Comparison of ENCODE assay signal across 19 mouse cellular contexts in the genomic region with DNA sequence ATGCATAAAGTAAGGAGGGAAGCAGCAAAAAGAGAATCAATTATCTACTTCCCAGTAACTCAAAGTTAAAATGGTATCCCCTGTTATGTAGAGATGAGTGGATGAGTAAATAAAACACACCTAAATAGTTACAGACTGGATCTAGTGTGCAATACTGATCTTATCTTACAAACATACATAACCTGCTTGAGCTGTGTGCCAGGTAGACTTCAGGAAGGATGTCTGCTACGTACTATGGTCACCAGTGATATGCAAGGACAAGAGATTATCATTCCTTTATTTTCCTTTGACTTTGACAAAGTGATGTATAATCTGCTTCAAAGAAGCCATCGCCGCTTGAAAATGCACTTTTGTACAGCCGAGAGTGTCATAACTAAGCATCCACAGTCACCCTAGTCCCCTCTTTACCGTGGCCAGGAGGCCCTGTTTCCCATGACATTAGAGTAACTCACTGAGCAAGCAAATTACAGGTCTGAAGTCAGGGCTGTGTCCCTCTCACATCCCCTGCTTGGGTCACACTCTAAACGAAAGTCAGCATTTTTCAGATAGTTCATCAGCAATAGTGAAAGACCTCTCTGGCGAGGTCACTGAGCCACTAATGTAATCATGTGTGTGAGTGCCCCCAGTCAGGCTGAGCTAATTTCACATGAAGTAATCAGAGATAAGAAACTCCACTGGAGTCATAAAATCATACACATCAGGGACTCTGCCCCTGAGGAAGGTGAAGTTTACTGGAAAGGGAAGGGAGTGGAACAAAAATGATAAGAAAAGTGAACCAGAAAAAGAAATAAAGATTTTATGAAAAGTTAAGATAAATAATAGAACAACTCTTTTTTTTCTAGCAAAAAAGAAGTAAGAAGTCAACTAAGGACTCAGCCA.
"Had no signal": no experiment of that assay in that cellular context is flagged by ENCODE, and none has a peak within 500 bp of the region (broad histone marks: within the 10 kb centered on the region; RNA-seq: fewer than 3 reads in every experiment).

No protein-coding gene starts in this region.

- H3K9ac ChIP-seq: liver, embryonic 14.5 days; lung, embryonic 15.5 days; stomach, embryonic 15.5 days had no signal

- H3K36me3 ChIP-seq: lung, embryonic 15.5 days; stomach, embryonic 15.5 days had no signal

- H3K4me3 ChIP-seq: layer of hippocampus, adult 2 months; left cerebral cortex, adult 2 months; lung, embryonic 15.5 days; stomach, embryonic 15.5 days had no signal

- H3K4me1 ChIP-seq: stomach, embryonic 15.5 days had no signal

- H3K27ac ChIP-seq: kidney, postnatal 0 days; layer of hippocampus, adult 2 months; left cerebral cortex, adult 2 months; liver, embryonic 14.5 days; lung, embryonic 15.5 days; stomach, embryonic 15.5 days had no signal

- DNase-seq: kidney, adult 2 months; kidney, postnatal 25 days; layer of hippocampus, adult 9-11 months; layer of hippocampus, postnatal 36 days; lung, adult 18-20 months; lung, postnatal 10 days; lung, postnatal 4 days; midbrain, embryonic 14.5 days; spleen, adult 18-20 months; thymus, adult 2 months; thymus, postnatal 25 days had no signal

- H3K9me3 ChIP-seq: lung, embryonic 15.5 days; stomach, embryonic 15.5 days had no signal

- H3K27me3 ChIP-seq: lung, embryonic 15.5 days; stomach, embryonic 15.5 days had no signal

- H3K4me2 ChIP-seq: liver, embryonic 11.5 days; lung, embryonic 15.5 days; midbrain, embryonic 11.5 days; stomach, embryonic 15.5 days had no signal
